In genomic region chr2:18031271-18031821, GRCm38 (mm10) we compare ENCODE assay signal across 8 mouse cellular contexts. TPM values are rescaled to one million over a fixed set of nuclear protein-coding genes. Genes with fewer than 3 reads are reported as not detected.
DNase-seq lines count a peak whose midpoint lies in the region; ATAC-seq and TF ChIP-seq lines count a peak whose summit lies in the region.

No protein-coding gene starts in this region.

- peak overlapping the region; percentile 83 for H3K27ac ChIP-seq in forebrain, embryonic 12.5 days
- no peak overlapping the region for H3K27ac ChIP-seq in hindbrain, postnatal 0 days
- H3K27ac ChIP-seq in liver, embryonic 16.5 days (ENCODE audit: low read length) = no peak overlapping the region
- no peak overlapping the region for H3K27ac ChIP-seq in stomach, postnatal 0 days (replicated peaks)

- H3K27me3 ChIP-seq in erythroblast, embryonic 14.5 days (ENCODE audit: control insufficient read depth) = peaks cover 99% of the 10 kb centered on the region
- peaks cover 81% of the 10 kb centered on the region for H3K27me3 ChIP-seq in G1E (ENCODE audit: insufficient read depth, low read length)
- no peaks in the 10 kb centered on the region for H3K27me3 ChIP-seq in forebrain, embryonic 12.5 days
- H3K27me3 ChIP-seq in hindbrain, postnatal 0 days (ENCODE audit: insufficient read depth, low read length) = no peaks in the 10 kb centered on the region
- peaks cover 83% of the 10 kb centered on the region for H3K27me3 ChIP-seq in liver, embryonic 16.5 days (ENCODE audit: control insufficient read depth, insufficient read depth, low read depth, low read length)
- no peaks in the 10 kb centered on the region for H3K27me3 ChIP-seq in stomach, postnatal 0 days (ENCODE audit: control insufficient read depth, insufficient read depth, low read length)

- TF ChIP-seq EP300 in stomach, postnatal 0 days (optimal IDR thresholded peaks at IDR 0.05) = no peak

- peak overlapping the region; percentile 4 for H3K4me3 ChIP-seq in erythroblast, embryonic 14.5 days (replicated peaks)
- H3K4me3 ChIP-seq in G1E (ENCODE audit: low read depth, low read length) = peak overlapping the region; percentile 31; the same call in 1 of the 2 replicates
- peak overlapping the region; percentile 40 for H3K4me3 ChIP-seq in forebrain, embryonic 12.5 days (replicated peaks)
- peak overlapping the region; percentile 41 for H3K4me3 ChIP-seq in hindbrain, postnatal 0 days (ENCODE audit: low read length)
- H3K4me3 ChIP-seq in liver, embryonic 16.5 days (ENCODE audit: low read depth, low read length) = peak overlapping the region; percentile 46
- H3K4me3 ChIP-seq in stomach, postnatal 0 days (ENCODE audit: low read depth, low read length) = peak overlapping the region; percentile 50

- under 1% methylated on average over 26 of the region's 26 CpGs for WGBS in forebrain, embryonic 12.5 days
- 16% methylated on average over 26 of the region's 26 CpGs for WGBS in hindbrain, postnatal 0 days
- WGBS in liver, embryonic 16.5 days (ENCODE audit: insufficient replicate concordance) = 7% methylated on average over 26 of the region's 26 CpGs
- 26% methylated on average over 26 of the region's 26 CpGs for WGBS in stomach, postnatal 0 days

- no peak for ATAC-seq in erythroblast, adult 5-6 weeks (replicated peaks; ENCODE audit: low FRiP score, poor library complexity, severe bottlenecking)
- no peak for ATAC-seq in G1E (ENCODE audit: extremely low read depth, insufficient number of reproducible peaks, low FRiP score, poor library complexity, severe bottlenecking)
- ATAC-seq in forebrain, embryonic 12.5 days (ENCODE audit: low FRiP score) = no peak
- no peak for ATAC-seq in hindbrain, postnatal 0 days
- ATAC-seq in liver, embryonic 16.5 days (ENCODE audit: low read depth) = no peak
- no peak for ATAC-seq in stomach, postnatal 0 days (ENCODE audit: low FRiP score, low TSS enrichment)
- no peak for ATAC-seq in monocyte, adult 5-6 weeks (replicated peaks; ENCODE audit: insufficient number of reproducible peaks, low FRiP score, low TSS enrichment, poor library complexity, severe bottlenecking)

- no peak for DNase-seq in G1E (ENCODE audit: low spot score)
- DNase-seq in hindbrain, postnatal 0 days (ENCODE audit: low spot score) = peak; percentile 61
- DNase-seq in stomach, postnatal 0 days (ENCODE audit: low spot score) = peak; percentile 44

- H3K9ac ChIP-seq in forebrain, embryonic 12.5 days = peak overlapping the region; percentile 87
- H3K9ac ChIP-seq in hindbrain, postnatal 0 days (replicated peaks; ENCODE audit: low read length) = peak overlapping the region; percentile 63
- H3K9ac ChIP-seq in liver, embryonic 16.5 days (ENCODE audit: low read depth, low read length) = peak overlapping the region; percentile 50
- H3K9ac ChIP-seq in stomach, postnatal 0 days (ENCODE audit: low read length) = peak overlapping the region; percentile 80

- TF ChIP-seq CTCF in G1E (IDR thresholded peaks at IDR 0.05; ENCODE audit: low read depth, low read length) = no peak
- TF ChIP-seq CTCF in hindbrain, postnatal 0 days (IDR thresholded peaks at IDR 0.05; ENCODE audit: low read depth) = no peak
- no peak for TF ChIP-seq CTCF in stomach, postnatal 0 days (IDR thresholded peaks at IDR 0.05; ENCODE audit: low read depth)

- H3K4me2 ChIP-seq in forebrain, embryonic 12.5 days = peak overlapping the region; percentile 92
- peak overlapping the region; percentile 94 for H3K4me2 ChIP-seq in hindbrain, postnatal 0 days (ENCODE audit: low read depth, low read length)
- H3K4me2 ChIP-seq in liver, embryonic 16.5 days (ENCODE audit: low read depth, low read length) = peak overlapping the region; percentile 61
- H3K4me2 ChIP-seq in stomach, postnatal 0 days (replicated peaks; ENCODE audit: low read depth) = peak overlapping the region; percentile 89

- H3K36me3 ChIP-seq in erythroblast, embryonic 14.5 days (ENCODE audit: control insufficient read depth) = no peaks in the 10 kb centered on the region
- H3K36me3 ChIP-seq in G1E (replicated peaks) = no peaks in the 10 kb centered on the region
- H3K36me3 ChIP-seq in forebrain, embryonic 12.5 days (replicated peaks) = no peaks in the 10 kb centered on the region
- H3K36me3 ChIP-seq in hindbrain, postnatal 0 days (ENCODE audit: insufficient read depth, low read length) = no peaks in the 10 kb centered on the region
- H3K36me3 ChIP-seq in liver, embryonic 16.5 days (ENCODE audit: control insufficient read depth, insufficient read depth) = no peaks in the 10 kb centered on the region
- H3K36me3 ChIP-seq in stomach, postnatal 0 days (ENCODE audit: control insufficient read depth, insufficient read depth, low read length) = no peaks in the 10 kb centered on the region

- peaks cover 10% of the 10 kb centered on the region; the same call in 1 of the 2 replicates for H3K9me3 ChIP-seq in erythroblast, embryonic 14.5 days (ENCODE audit: control insufficient read depth, low read length)
- no peaks in the 10 kb centered on the region for H3K9me3 ChIP-seq in G1E (replicated peaks)
- no peaks in the 10 kb centered on the region for H3K9me3 ChIP-seq in forebrain, embryonic 12.5 days
- H3K9me3 ChIP-seq in hindbrain, postnatal 0 days (ENCODE audit: low read length) = no peaks in the 10 kb centered on the region
- H3K9me3 ChIP-seq in liver, embryonic 16.5 days (replicated peaks; ENCODE audit: control insufficient read depth, low read length) = no peaks in the 10 kb centered on the region
- H3K9me3 ChIP-seq in stomach, postnatal 0 days (ENCODE audit: control insufficient read depth, low read length) = no peaks in the 10 kb centered on the region

- H3K4me1 ChIP-seq in erythroblast, embryonic 14.5 days (ENCODE audit: control insufficient read depth) = peaks cover 27% of the 10 kb centered on the region
- H3K4me1 ChIP-seq in G1E (ENCODE audit: insufficient read depth, low read depth, low read length) = peaks cover 39% of the 10 kb centered on the region
- peaks cover 66% of the 10 kb centered on the region for H3K4me1 ChIP-seq in forebrain, embryonic 12.5 days
- peaks cover 20% of the 10 kb centered on the region for H3K4me1 ChIP-seq in hindbrain, postnatal 0 days (ENCODE audit: insufficient read depth, low read length)
- H3K4me1 ChIP-seq in liver, embryonic 16.5 days (ENCODE audit: control insufficient read depth, low read depth, low read length) = peaks cover 23% of the 10 kb centered on the region
- no peaks in the 10 kb centered on the region for H3K4me1 ChIP-seq in stomach, postnatal 0 days (replicated peaks; ENCODE audit: control insufficient read depth, insufficient read depth)

RNA-seq across cellular contexts. Expression of gene A930004D18Rik, which starts 6.2 kb away (rescaled TPM):
- not detected in 2 replicates for polyA plus RNA-seq in erythroblast, embryonic 14.5 days (2012)
- total RNA-seq in erythroblast, adult 5-6 weeks (2015; ENCODE audit: low replicate concordance) = not detected in 2 replicates
- total RNA-seq in erythroblast, adult 5-6 weeks (2017; ENCODE audit: low replicate concordance) = not detected in 2 replicates
- total RNA-seq in G1E (2014; fragmentation: Nextera tagmentation) (0.30 and 0.87 TPM in 2 replicates), G1E (2017) (1.5 and 2.1 TPM in 2 replicates)
- 0.55 and 0.65 TPM in 2 replicates for polyA plus RNA-seq in G1E (2012)
- 20.9 and 22.0 TPM in 2 replicates for polyA plus RNA-seq in forebrain, embryonic 12.5 days (2016; fragmentation: Nextera tagmentation; extraction: Ambion mirVana)
- total RNA-seq in hindbrain, postnatal 0 days (2014; rRNA removed) = 2.3 and 3.7 TPM in 2 replicates
- 9.0 and 9.9 TPM in 2 replicates for polyA plus RNA-seq in hindbrain, postnatal 0 days (2015; fragmentation: Nextera tagmentation; extraction: Ambion mirVana)
- 1.3 and 1.4 TPM in 2 replicates for polyA plus RNA-seq in liver, embryonic 16.5 days (2015; fragmentation: Nextera tagmentation; extraction: Ambion mirVana)
- polyA plus RNA-seq in stomach, postnatal 0 days (2015; fragmentation: Nextera tagmentation; extraction: Ambion mirVana) = 7.5 and 9.4 TPM in 2 replicates
- 0.21 to 0.87 TPM (median 0.29 TPM) in 3 replicates for total RNA-seq in monocyte, adult 5-6 weeks (2017)

RNA-seq across cellular contexts. Expression of gene Skida1, which starts 17.5 kb away (rescaled TPM):
- polyA plus RNA-seq in erythroblast, embryonic 14.5 days (2012) = not detected in 2 replicates
- not detected in 2 replicates for total RNA-seq in erythroblast, adult 5-6 weeks (2015; ENCODE audit: low replicate concordance)
- 0.42 and 0.51 TPM in 2 replicates for total RNA-seq in erythroblast, adult 5-6 weeks (2017; ENCODE audit: low replicate concordance)
- total RNA-seq in G1E (2014; fragmentation: Nextera tagmentation) (1.3 and 33.3 TPM in 2 replicates), G1E (2017) (1.8 and 2.0 TPM in 2 replicates)
- 0.20 TPM in 2 replicates for polyA plus RNA-seq in G1E (2012)
- polyA plus RNA-seq in forebrain, embryonic 12.5 days (2016; fragmentation: Nextera tagmentation; extraction: Ambion mirVana) = 26.3 and 26.4 TPM in 2 replicates
- total RNA-seq in hindbrain, postnatal 0 days (2014; rRNA removed) = 14.1 and 22.7 TPM in 2 replicates
- 4.4 and 5.0 TPM in 2 replicates for polyA plus RNA-seq in hindbrain, postnatal 0 days (2015; fragmentation: Nextera tagmentation; extraction: Ambion mirVana)
- 0.28 and 0.38 TPM in 2 replicates for polyA plus RNA-seq in liver, embryonic 16.5 days (2015; fragmentation: Nextera tagmentation; extraction: Ambion mirVana)
- 1.5 and 1.9 TPM in 2 replicates for polyA plus RNA-seq in stomach, postnatal 0 days (2015; fragmentation: Nextera tagmentation; extraction: Ambion mirVana)
- 0.19 to 0.43 TPM in 2 of 3 replicates, not detected in the other for total RNA-seq in monocyte, adult 5-6 weeks (2017)

RNA-seq across cellular contexts. Expression of gene Mllt10, which starts 23.7 kb away (rescaled TPM):
- 1.3 and 1.5 TPM in 2 replicates for polyA plus RNA-seq in erythroblast, embryonic 14.5 days (2012)
- total RNA-seq in erythroblast, adult 5-6 weeks (2015; ENCODE audit: low replicate concordance) = 20.8 and 27.4 TPM in 2 replicates
- total RNA-seq in erythroblast, adult 5-6 weeks (2017; ENCODE audit: low replicate concordance) = 18.1 and 18.3 TPM in 2 replicates
- total RNA-seq in G1E (2014; fragmentation: Nextera tagmentation) (141 and 160 TPM in 2 replicates), G1E (2017) (62.9 and 73.6 TPM in 2 replicates)
- 20.5 and 20.8 TPM in 2 replicates for polyA plus RNA-seq in G1E (2012)
- polyA plus RNA-seq in forebrain, embryonic 12.5 days (2016; fragmentation: Nextera tagmentation; extraction: Ambion mirVana) = 61.7 and 76.8 TPM in 2 replicates
- 20.1 and 25.6 TPM in 2 replicates for total RNA-seq in hindbrain, postnatal 0 days (2014; rRNA removed)
- 30.0 and 34.6 TPM in 2 replicates for polyA plus RNA-seq in hindbrain, postnatal 0 days (2015; fragmentation: Nextera tagmentation; extraction: Ambion mirVana)
- 23.8 and 24.3 TPM in 2 replicates for polyA plus RNA-seq in liver, embryonic 16.5 days (2015; fragmentation: Nextera tagmentation; extraction: Ambion mirVana)
- 25.9 and 27.4 TPM in 2 replicates for polyA plus RNA-seq in stomach, postnatal 0 days (2015; fragmentation: Nextera tagmentation; extraction: Ambion mirVana)
- 36.1 to 69.5 TPM (median 67.5 TPM) in 3 replicates for total RNA-seq in monocyte, adult 5-6 weeks (2017)

RNA-seq across cellular contexts. Expression of gene H2al2a, which starts 34.6 kb away (rescaled TPM):
- not detected in 2 replicates for polyA plus RNA-seq in erythroblast, embryonic 14.5 days (2012)
- total RNA-seq in erythroblast, adult 5-6 weeks (2015; ENCODE audit: low replicate concordance) = not detected in 2 replicates
- total RNA-seq in erythroblast, adult 5-6 weeks (2017; ENCODE audit: low replicate concordance) = not detected in 2 replicates
- total RNA-seq in G1E (2014; fragmentation: Nextera tagmentation) (not detected in 2 replicates), G1E (2017) (not detected in 2 replicates)
- not detected in 2 replicates for polyA plus RNA-seq in G1E (2012)
- polyA plus RNA-seq in forebrain, embryonic 12.5 days (2016; fragmentation: Nextera tagmentation; extraction: Ambion mirVana) = not detected in 2 replicates
- total RNA-seq in hindbrain, postnatal 0 days (2014; rRNA removed) = not detected in 2 replicates
- not detected in 2 replicates for polyA plus RNA-seq in hindbrain, postnatal 0 days (2015; fragmentation: Nextera tagmentation; extraction: Ambion mirVana)
- not detected in 2 replicates for polyA plus RNA-seq in liver, embryonic 16.5 days (2015; fragmentation: Nextera tagmentation; extraction: Ambion mirVana)
- polyA plus RNA-seq in stomach, postnatal 0 days (2015; fragmentation: Nextera tagmentation; extraction: Ambion mirVana) = not detected in 2 replicates
- total RNA-seq in monocyte, adult 5-6 weeks (2017) = 0.95 TPM in 1 of 3 replicates, not detected in the others
